Mouse (Mus musculus): ENCODE measurements around the gene Fbxo7. TPM values are rescaled to one million over a fixed set of nuclear protein-coding genes. Genes with fewer than 3 reads are reported as not detected.

The Fbxo7 gene
- polyA plus RNA-seq, 1 experiment from 2014 or later: 24.2 TPM

- Histone ChIP-seq H3K9me3 (replicated peaks; ENCODE audit: control insufficient read depth, low read length) (no peaks in the 10 kb centered on the region), H3K4me1 (ENCODE audit: control insufficient read depth, insufficient read depth, low read length) (no peaks in the 10 kb centered on the region), H3K27me3 (ENCODE audit: control insufficient read depth, insufficient read depth, low read length) (no peaks in the 10 kb centered on the region), H3K27ac (ENCODE audit: low read length) (no peak overlapping the region), H3K9ac (ENCODE audit: low read length) (no peak overlapping the region), H3K36me3 (ENCODE audit: control insufficient read depth, insufficient read depth) (peaks cover 8% of the 10 kb centered on the region; the same call in 1 of the 2 replicates), H3K4me2 (ENCODE audit: low read depth, low read length) (no peak overlapping the region), H3K4me3 (ENCODE audit: low read length) (no peak overlapping the region)
- ATAC-seq (replicated peaks; ENCODE audit: extremely low read depth, insufficient read depth, low FRiP score): no peak
- 91% methylated on average over 2 of the region's 2 CpGs for WGBS
Measured at GRCm38 (mm10) chr10:86050522-86050921, 28.8 kb downstream of the Fbxo7 start.

- Histone ChIP-seq H3K4me2 (ENCODE audit: low read depth, low read length) (no peak overlapping the region), H3K27ac (ENCODE audit: low read length) (no peak overlapping the region), H3K36me3 (ENCODE audit: control insufficient read depth, insufficient read depth) (peaks cover under 1% of the 10 kb centered on the region; the same call in 1 of the 2 replicates), H3K4me3 (ENCODE audit: low read length) (no peak overlapping the region), H3K27me3 (ENCODE audit: control insufficient read depth, insufficient read depth, low read length) (no peaks in the 10 kb centered on the region), H3K9me3 (replicated peaks; ENCODE audit: control insufficient read depth, low read length) (no peaks in the 10 kb centered on the region), H3K4me1 (ENCODE audit: control insufficient read depth, insufficient read depth, low read length) (no peaks in the 10 kb centered on the region), H3K9ac (ENCODE audit: low read length) (no peak overlapping the region)
- 73% methylated on average over 10 of the region's 10 CpGs for WGBS
- ATAC-seq (replicated peaks; ENCODE audit: extremely low read depth, insufficient read depth, low FRiP score): no peak
Measured at GRCm38 (mm10) chr10:86052818-86053522, 31.2 kb downstream of the Fbxo7 start.

GRCm38 (mm10) chr10:86056297-86056903, 34.6 kb downstream of the Fbxo7 start:
- Histone ChIP-seq H3K36me3 (ENCODE audit: control insufficient read depth, insufficient read depth) (no peaks in the 10 kb centered on the region), H3K27ac (ENCODE audit: low read length) (no peak overlapping the region), H3K4me3 (ENCODE audit: low read length) (no peak overlapping the region), H3K4me2 (ENCODE audit: low read depth, low read length) (no peak overlapping the region), H3K9me3 (replicated peaks; ENCODE audit: control insufficient read depth, low read length) (no peaks in the 10 kb centered on the region), H3K27me3 (ENCODE audit: control insufficient read depth, insufficient read depth, low read length) (no peaks in the 10 kb centered on the region), H3K4me1 (ENCODE audit: control insufficient read depth, insufficient read depth, low read length) (no peaks in the 10 kb centered on the region), H3K9ac (ENCODE audit: low read length) (no peak overlapping the region)
- WGBS: 66% methylated on average over 8 of the region's 8 CpGs
- no peak for ATAC-seq (replicated peaks; ENCODE audit: extremely low read depth, insufficient read depth, low FRiP score)

GRCm38 (mm10) chr10:86057286-86057685, 35.5 kb downstream of the Fbxo7 start:
- Histone ChIP-seq H3K9me3 (replicated peaks; ENCODE audit: control insufficient read depth, low read length) (peaks cover 3% of the 10 kb centered on the region; the same call in 1 of the 2 replicates), H3K27me3 (ENCODE audit: control insufficient read depth, insufficient read depth, low read length) (no peaks in the 10 kb centered on the region), H3K27ac (ENCODE audit: low read length) (no peak overlapping the region), H3K9ac (ENCODE audit: low read length) (no peak overlapping the region), H3K4me3 (ENCODE audit: low read length) (no peak overlapping the region), H3K4me2 (ENCODE audit: low read depth, low read length) (no peak overlapping the region), H3K36me3 (ENCODE audit: control insufficient read depth, insufficient read depth) (no peaks in the 10 kb centered on the region), H3K4me1 (ENCODE audit: control insufficient read depth, insufficient read depth, low read length) (no peaks in the 10 kb centered on the region)
- 84% methylated on average over 11 of the region's 11 CpGs for WGBS
- ATAC-seq (replicated peaks; ENCODE audit: extremely low read depth, insufficient read depth, low FRiP score): no peak

- Histone ChIP-seq H3K27ac (ENCODE audit: low read length) (no peak overlapping the region), H3K36me3 (ENCODE audit: control insufficient read depth, insufficient read depth) (no peaks in the 10 kb centered on the region), H3K4me1 (ENCODE audit: control insufficient read depth, insufficient read depth, low read length) (no peaks in the 10 kb centered on the region), H3K4me2 (ENCODE audit: low read depth, low read length) (no peak overlapping the region), H3K4me3 (ENCODE audit: low read length) (no peak overlapping the region), H3K9me3 (replicated peaks; ENCODE audit: control insufficient read depth, low read length) (peaks cover 3% of the 10 kb centered on the region; the same call in 1 of the 2 replicates), H3K9ac (ENCODE audit: low read length) (no peak overlapping the region), H3K27me3 (ENCODE audit: control insufficient read depth, insufficient read depth, low read length) (no peaks in the 10 kb centered on the region)
- WGBS: 36% methylated on average over 2 of the region's 2 CpGs
- ATAC-seq (replicated peaks; ENCODE audit: extremely low read depth, insufficient read depth, low FRiP score): no peak
Measured at GRCm38 (mm10) chr10:86057712-86058111, 35.9 kb downstream of the Fbxo7 start.

GRCm38 (mm10) chr10:86060267-86060666, 38.5 kb downstream of the Fbxo7 start:
- WGBS: 63% methylated on average over 3 of the region's 3 CpGs
- Histone ChIP-seq H3K27me3 (ENCODE audit: control insufficient read depth, insufficient read depth, low read length) (no peaks in the 10 kb centered on the region), H3K4me1 (ENCODE audit: control insufficient read depth, insufficient read depth, low read length) (peaks cover 2% of the 10 kb centered on the region; the same call in 1 of the 2 replicates), H3K36me3 (ENCODE audit: control insufficient read depth, insufficient read depth) (no peaks in the 10 kb centered on the region), H3K9me3 (replicated peaks; ENCODE audit: control insufficient read depth, low read length) (peaks cover 3% of the 10 kb centered on the region; the same call in 1 of the 2 replicates), H3K27ac (ENCODE audit: low read length) (no peak overlapping the region), H3K4me3 (ENCODE audit: low read length) (no peak overlapping the region), H3K9ac (ENCODE audit: low read length) (no peak overlapping the region), H3K4me2 (ENCODE audit: low read depth, low read length) (no peak overlapping the region)
- no peak for ATAC-seq (replicated peaks; ENCODE audit: extremely low read depth, insufficient read depth, low FRiP score)

- Histone ChIP-seq H3K4me2 (ENCODE audit: low read depth, low read length) (no peak overlapping the region), H3K27ac (ENCODE audit: low read length) (no peak overlapping the region), H3K27me3 (ENCODE audit: control insufficient read depth, insufficient read depth, low read length) (no peaks in the 10 kb centered on the region), H3K9me3 (replicated peaks; ENCODE audit: control insufficient read depth, low read length) (peaks cover 3% of the 10 kb centered on the region; the same call in 1 of the 2 replicates), H3K4me1 (ENCODE audit: control insufficient read depth, insufficient read depth, low read length) (peaks cover 2% of the 10 kb centered on the region; the same call in 1 of the 2 replicates), H3K36me3 (ENCODE audit: control insufficient read depth, insufficient read depth) (no peaks in the 10 kb centered on the region), H3K9ac (ENCODE audit: low read length) (no peak overlapping the region), H3K4me3 (ENCODE audit: low read length) (no peak overlapping the region)
- WGBS: 51% methylated on average over 5 of the region's 5 CpGs
- no peak for ATAC-seq (replicated peaks; ENCODE audit: extremely low read depth, insufficient read depth, low FRiP score)
Measured at GRCm38 (mm10) chr10:86062261-86063017, 40.7 kb downstream of the Fbxo7 start.

GRCm38 (mm10) chr10:86063018-86063384, 41.2 kb downstream of the Fbxo7 start:
- H3K27me3 ChIP-seq (ENCODE audit: control insufficient read depth, insufficient read depth, low read length): no peaks in the 10 kb centered on the region
- WGBS: 92% methylated on average over 8 of the region's 8 CpGs
- H3K4me2 ChIP-seq (ENCODE audit: low read depth, low read length): no peak overlapping the region
- peaks cover 2% of the 10 kb centered on the region; the same call in 1 of the 2 replicates for H3K4me1 ChIP-seq (ENCODE audit: control insufficient read depth, insufficient read depth, low read length)
- no peak overlapping the region for H3K27ac ChIP-seq (ENCODE audit: low read length)
- peaks cover 3% of the 10 kb centered on the region; the same call in 1 of the 2 replicates for H3K9me3 ChIP-seq (replicated peaks; ENCODE audit: control insufficient read depth, low read length)
- no peaks in the 10 kb centered on the region for H3K36me3 ChIP-seq (ENCODE audit: control insufficient read depth, insufficient read depth)
- H3K9ac ChIP-seq (ENCODE audit: low read length): no peak overlapping the region
- no peak for ATAC-seq (replicated peaks; ENCODE audit: extremely low read depth, insufficient read depth, low FRiP score)
- H3K4me3 ChIP-seq (ENCODE audit: low read length): no peak overlapping the region

- 6% methylated on average over 4 of the region's 4 CpGs for WGBS
- H3K4me3 ChIP-seq (ENCODE audit: low read length): no peak overlapping the region
- H3K9me3 ChIP-seq (replicated peaks; ENCODE audit: control insufficient read depth, low read length): peaks cover 3% of the 10 kb centered on the region; the same call in 1 of the 2 replicates
- ATAC-seq (replicated peaks; ENCODE audit: extremely low read depth, insufficient read depth, low FRiP score): peak; percentile 82
- H3K9ac ChIP-seq (ENCODE audit: low read length): no peak overlapping the region
- H3K27me3 ChIP-seq (ENCODE audit: control insufficient read depth, insufficient read depth, low read length): no peaks in the 10 kb centered on the region
- no peak overlapping the region for H3K4me2 ChIP-seq (ENCODE audit: low read depth, low read length)
- peaks cover 2% of the 10 kb centered on the region; the same call in 1 of the 2 replicates for H3K4me1 ChIP-seq (ENCODE audit: control insufficient read depth, insufficient read depth, low read length)
- no peak overlapping the region for H3K27ac ChIP-seq (ENCODE audit: low read length)
- H3K36me3 ChIP-seq (ENCODE audit: control insufficient read depth, insufficient read depth): no peaks in the 10 kb centered on the region
Measured at GRCm38 (mm10) chr10:86064937-86065336, 43.2 kb downstream of the Fbxo7 start.

All from heart, embryonic 16.5 days (tissue).